Mouse (Mus musculus) embryonic facial prominence, embryonic 14.5 days (tissue): Measurements from ENCODE around the gene Tbx5. TPM values are rescaled to one million over a fixed set of nuclear protein-coding genes. Genes with fewer than 3 reads are reported as not detected.

Experiments used
- ATAC-seq: fragments of 200-750 bp; cut with Nextera tagmentation; 2 replicates; pipeline ENCODE4 v1.8.0; 2017; ENCODE audit warnings: low read depth, moderate number of reproducible peaks, moderate TSS enrichment
- DNase-seq: peaks from one replicate; pipeline ENCODE4 v3.0.0-alpha.2; 2015; ENCODE audit warnings: low spot score
- H3K27ac ChIP-seq: fragments of 300-500 bp; sonication (generic); replicated peaks from 2 replicates; pipeline ENCODE4 v1.5.1; 2014; ENCODE audit warnings: low read depth, mild to moderate bottlenecking, low read length, moderate library complexity
- H3K27me3 ChIP-seq: fragments of 300-500 bp; sonication (generic); replicated peaks from 2 replicates; pipeline ENCODE4 v1.6.1; 2014; ENCODE audit warnings: low read length; ENCODE audit not compliant: control insufficient read depth, insufficient read depth
- H3K36me3 ChIP-seq: fragments of 300-500 bp; sonication (generic); 2 replicates; pipeline ENCODE4 v1.6.1; 2014; ENCODE audit warnings: low read length, mixed read lengths; ENCODE audit not compliant: control insufficient read depth, insufficient read depth
- H3K4me1 ChIP-seq: fragments of 300-500 bp; sonication (generic); 2 replicates; pipeline ENCODE4 v1.6.1; 2014; ENCODE audit warnings: antibody characterized with exemption, low read length; ENCODE audit not compliant: control insufficient read depth, insufficient read depth
- H3K4me2 ChIP-seq: fragments of 300-500 bp; sonication (generic); 2 replicates; pipeline ENCODE4 v1.6.1; 2014; ENCODE audit warnings: low read depth, mild to moderate bottlenecking, low read length, moderate library complexity, mixed read lengths
- H3K4me3 ChIP-seq: fragments of 300-500 bp; sonication (generic); 2 replicates; pipeline ENCODE4 v1.5.1; 2014; ENCODE audit warnings: low read depth, mild to moderate bottlenecking, low read length
- H3K9ac ChIP-seq: fragments of 300-500 bp; sonication (generic); 2 replicates; pipeline ENCODE4 v1.6.1; 2014; ENCODE audit warnings: low read depth, mild to moderate bottlenecking, low read length, moderate library complexity, mixed read lengths
- H3K9me3 ChIP-seq: fragments of 300-500 bp; sonication (generic); 2 replicates; pipeline ENCODE4 v1.6.1; 2016; ENCODE audit warnings: low read length; ENCODE audit not compliant: control insufficient read depth
- WGBS: fragments of 180-500 bp; shearing (Covaris S2); extraction: QIAGEN DNeasy Blood & Tissue Kit; methylation state at CpG from one replicate; pipeline ENCODE4 v1.1.7; 2014; 5-methylcytosine and 5-hydroxymethylcytosine counted together
- polyA plus RNA-seq: library from polyadenylated mRNA; unstranded; fragments of >200 nt; fragmentation: Nextera tagmentation; extraction: Ambion mirVana; gene quantifications from 2 replicates; pipeline ENCODE4 v1.2.1, GENCODE M21; 2014

The Tbx5 gene
- polyA plus RNA-seq, 1 experiment from 2014 or later = 0.24 TPM

DNA sequence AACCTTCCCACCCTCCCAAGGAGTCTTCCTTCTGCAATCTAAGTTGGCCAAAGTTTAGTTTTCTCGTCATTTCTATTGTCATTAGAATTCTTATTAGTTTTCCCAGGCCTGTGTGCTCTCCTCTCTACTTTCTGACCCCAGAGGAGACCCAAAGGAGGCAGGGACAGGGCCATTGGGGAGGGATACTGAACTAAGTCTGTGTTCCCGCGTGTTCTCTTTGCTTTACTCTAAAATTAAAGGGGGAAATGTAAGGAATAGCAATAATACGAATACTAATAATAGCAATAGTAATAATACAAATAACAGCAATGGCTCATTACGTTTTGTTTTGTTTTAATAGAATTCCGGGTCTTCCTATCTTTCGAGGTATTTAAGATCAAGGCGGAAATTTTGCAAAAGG, 1.9 kb upstream of the Tbx5 start:
- H3K27me3 ChIP-seq = peaks cover 94% of the 10 kb centered on the region

GRCm38 (mm10) chr5:119831201-119831771, 1.2 kb upstream of the Tbx5 start:
- no peaks in the 10 kb centered on the region for H3K9me3 ChIP-seq
- ATAC-seq (no peak), DNase-seq (no peak)
- peaks cover 6% of the 10 kb centered on the region; the same call in 1 of the 2 replicates for H3K4me1 ChIP-seq
- H3K27me3 ChIP-seq = peaks cover 97% of the 10 kb centered on the region
- peak overlapping the region; percentile 37 for H3K4me2 ChIP-seq
- under 1% methylated on average over 21 of the region's 33 CpGs for WGBS
- no peaks in the 10 kb centered on the region for H3K36me3 ChIP-seq
- H3K4me3 ChIP-seq = peak overlapping the region; percentile 27
- H3K9ac ChIP-seq = peak overlapping the region; percentile 31; the same call in 1 of the 2 replicates
- H3K27ac ChIP-seq = no peak overlapping the region

More for the DNA sequence above, 1.9 kb upstream of the Tbx5 start:
- H3K27ac ChIP-seq = no peak overlapping the region
- peaks cover 6% of the 10 kb centered on the region; the same call in 1 of the 2 replicates for H3K4me1 ChIP-seq
- WGBS = 9% methylated on average over 8 of the region's 8 CpGs
- H3K4me3 ChIP-seq = peak overlapping the region; percentile 27; the same call in 1 of the 2 replicates
- ATAC-seq (no peak), DNase-seq (no peak)
- H3K9me3 ChIP-seq = no peaks in the 10 kb centered on the region
- H3K4me2 ChIP-seq = peak overlapping the region; percentile 37; the same call in 1 of the 2 replicates
- H3K36me3 ChIP-seq = no peaks in the 10 kb centered on the region
- H3K9ac ChIP-seq = no peak overlapping the region

DNA sequence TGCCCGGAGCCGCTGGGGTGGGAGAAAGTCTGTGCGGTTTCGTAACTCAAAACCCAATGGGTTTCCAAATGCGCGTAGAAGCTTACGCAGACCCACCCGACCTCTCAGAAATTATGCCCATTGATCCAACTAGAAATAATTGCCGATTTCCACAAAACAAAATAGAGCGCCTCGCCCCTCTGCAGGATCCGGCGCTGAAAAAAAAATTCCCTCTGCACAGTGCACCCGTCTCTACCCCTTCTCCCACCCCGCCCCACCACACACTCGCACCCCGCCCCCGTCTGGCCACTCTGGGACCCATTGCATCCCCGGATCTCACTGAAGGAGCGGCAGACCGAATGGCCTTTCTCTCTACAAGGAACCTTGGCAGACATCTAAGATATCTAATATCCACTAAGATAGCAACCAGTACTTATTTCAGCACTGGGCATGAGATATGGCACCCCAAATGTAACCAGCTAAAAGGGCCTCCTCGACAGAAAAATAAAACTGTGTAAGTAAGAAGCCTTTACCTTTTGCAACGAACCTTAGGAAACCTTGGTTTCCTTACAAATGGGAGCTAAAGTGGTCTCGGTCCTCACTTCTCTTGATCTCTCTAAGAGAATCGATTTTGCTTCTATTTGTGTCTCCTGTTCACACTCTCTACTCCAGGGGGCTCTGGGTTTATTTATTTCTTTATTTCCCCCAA, 533 bp upstream of the Tbx5 start:
- H3K9ac ChIP-seq = no peak overlapping the region; the same call in 1 of the 2 replicates
- ATAC-seq = no peak

GRCm38 (mm10) chr5:119833223-119834030, 959 bp downstream of the Tbx5 start:
- 13% methylated on average over 8 of the region's 8 CpGs for WGBS
- Histone ChIP-seq H3K4me2 (no peak overlapping the region), H3K27me3 (peaks cover 98% of the 10 kb centered on the region), H3K4me1 (peaks cover 6% of the 10 kb centered on the region; the same call in 1 of the 2 replicates), H3K36me3 (no peaks in the 10 kb centered on the region), H3K4me3 (no peak overlapping the region), H3K27ac (no peak overlapping the region), H3K9me3 (no peaks in the 10 kb centered on the region), H3K9ac (no peak overlapping the region)
- DNase-seq (no peak), ATAC-seq (no peak)

More for the DNA sequence above, 533 bp upstream of the Tbx5 start:
- DNase-seq = no peak
- Histone ChIP-seq H3K4me3 (peak overlapping the region; percentile 27), H3K27ac (no peak overlapping the region), H3K4me2 (peak overlapping the region; percentile 37), H3K9me3 (no peaks in the 10 kb centered on the region), H3K36me3 (no peaks in the 10 kb centered on the region), H3K4me1 (peaks cover 6% of the 10 kb centered on the region; the same call in 1 of the 2 replicates), H3K27me3 (peaks cover 98% of the 10 kb centered on the region)
- WGBS = 2% methylated on average over 25 of the region's 25 CpGs

DNA sequence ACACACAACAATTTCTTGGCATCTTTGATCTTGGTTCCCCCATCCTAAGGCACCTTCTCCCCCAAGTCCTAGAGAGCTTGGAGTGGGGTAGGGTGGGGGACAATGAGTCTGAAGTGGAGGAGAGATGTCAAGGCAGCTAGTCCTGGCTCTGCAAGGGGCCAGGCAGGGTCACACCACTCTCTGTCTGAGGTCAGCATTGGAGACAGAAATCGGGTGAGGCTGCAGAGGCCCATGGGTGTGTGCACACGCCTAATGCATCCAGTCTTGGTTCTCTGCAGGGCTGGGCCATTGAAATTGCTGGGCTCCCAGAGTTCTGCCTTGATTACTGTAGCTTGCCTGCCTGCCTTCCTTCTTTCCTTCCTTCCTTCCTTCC, 1.5 kb downstream of the Tbx5 start:
- ATAC-seq = no peak
- Histone ChIP-seq H3K4me1 (peaks cover 6% of the 10 kb centered on the region; the same call in 1 of the 2 replicates), H3K4me3 (no peak overlapping the region), H3K9ac (no peak overlapping the region), H3K27me3 (peaks cover 98% of the 10 kb centered on the region), H3K9me3 (no peaks in the 10 kb centered on the region), H3K36me3 (no peaks in the 10 kb centered on the region), H3K27ac (no peak overlapping the region), H3K4me2 (no peak overlapping the region)
- no peak for DNase-seq
- WGBS = 6% methylated on average over 2 of the region's 2 CpGs

DNA sequence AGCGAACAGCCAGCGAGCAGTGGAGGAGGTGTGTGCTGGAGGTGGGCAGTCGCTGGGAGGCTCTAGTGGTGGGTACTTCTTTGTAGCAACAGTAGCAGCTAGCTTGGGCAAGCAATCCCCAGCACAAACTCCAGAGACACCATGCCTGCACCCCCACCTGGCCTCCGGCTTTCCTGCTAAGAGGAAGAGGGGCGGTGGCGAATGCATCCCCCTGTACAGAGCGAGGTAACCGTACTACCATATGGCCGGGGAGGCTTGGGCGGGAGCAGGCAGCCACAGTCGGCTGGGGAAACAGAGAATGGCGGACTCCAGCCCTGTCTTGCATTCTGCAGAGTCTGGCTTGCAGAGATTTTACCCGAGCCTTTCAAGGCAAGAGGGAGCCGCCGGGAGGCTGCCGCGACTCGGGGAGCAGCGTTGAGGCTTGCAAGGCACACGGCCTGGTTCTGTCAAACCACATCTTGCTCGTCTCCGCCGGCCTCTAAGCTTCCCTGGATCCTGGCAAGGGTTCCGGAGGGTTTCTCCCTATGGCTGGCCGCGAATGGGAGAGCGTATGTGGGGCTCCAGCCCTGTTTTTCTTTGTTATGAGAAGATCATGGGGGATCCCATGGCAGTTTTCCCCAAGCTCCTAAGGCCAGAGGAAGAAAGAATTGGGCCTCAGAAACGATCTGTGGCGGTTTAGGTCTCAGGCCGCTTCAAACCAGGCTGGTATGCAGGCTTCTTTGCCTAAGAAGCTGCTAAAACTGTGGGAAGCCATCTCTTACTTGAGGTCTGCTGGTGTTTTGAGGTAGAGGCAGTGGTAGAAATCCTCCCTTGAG, 2.8 kb downstream of the Tbx5 start:
- no peak for DNase-seq
- under 1% methylated on average over 29 of the region's 30 CpGs for WGBS
- Histone ChIP-seq H3K27me3 (peaks cover 98% of the 10 kb centered on the region), H3K9ac (0 out of 2 replicates have a peak overlapping the region, but pooled peaks have one; percentile 5), H3K4me2 (peak overlapping the region; percentile 34), H3K9me3 (no peaks in the 10 kb centered on the region), H3K27ac (no peak overlapping the region), H3K36me3 (no peaks in the 10 kb centered on the region), H3K4me3 (peak overlapping the region; percentile 18), H3K4me1 (peaks cover 6% of the 10 kb centered on the region; the same call in 1 of the 2 replicates)
- no peak for ATAC-seq

DNA sequence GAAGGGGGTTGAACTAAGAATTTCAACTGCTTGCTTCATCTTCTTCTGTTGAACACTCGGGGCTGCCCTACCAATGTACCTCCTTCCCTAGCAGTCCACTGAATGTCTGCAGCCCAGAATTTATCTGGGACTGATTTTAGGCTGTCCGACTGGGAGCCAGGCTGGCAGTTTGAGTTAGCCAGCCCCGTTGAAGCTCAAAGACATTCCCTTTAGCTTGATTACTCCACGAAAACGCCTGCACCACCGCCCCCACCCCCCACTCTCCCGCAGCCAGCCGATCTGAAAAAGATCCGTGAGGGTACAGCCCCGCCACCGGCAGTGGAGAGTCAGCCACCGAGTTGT, 3.4 kb downstream of the Tbx5 start:
- Histone ChIP-seq H3K27ac (no peak overlapping the region), H3K4me3 (peak overlapping the region; percentile 18; the same call in 1 of the 2 replicates), H3K4me1 (peaks cover 6% of the 10 kb centered on the region; the same call in 1 of the 2 replicates), H3K4me2 (0 out of 2 replicates have a peak overlapping the region, but pooled peaks have one; percentile 34), H3K27me3 (peaks cover 98% of the 10 kb centered on the region), H3K36me3 (no peaks in the 10 kb centered on the region), H3K9me3 (no peaks in the 10 kb centered on the region), H3K9ac (no peak overlapping the region)
- DNase-seq (no peak), ATAC-seq (no peak)
- 4% methylated on average over 12 of the region's 12 CpGs for WGBS
